Mouse (Mus musculus) midbrain, embryonic 13.5 days (tissue): ENCODE data around the gene Txlna. TPM values are rescaled to one million over a fixed set of nuclear protein-coding genes. Genes with fewer than 3 reads are reported as not detected.

ENCODE experiments used
- ATAC-seq: fragments of 200-750 bp; cut with Nextera tagmentation; 2 replicates; pipeline ENCODE4 v1.8.0; 2017; ENCODE audit warnings: mild to moderate bottlenecking, moderate TSS enrichment, moderate library complexity
- H3K27ac ChIP-seq: fragments of 300-500 bp; sonication (generic); 2 replicates; pipeline ENCODE4 v1.5.1; 2015; ENCODE audit warnings: inconsistent platforms, mild to moderate bottlenecking, moderate library complexity
- H3K27me3 ChIP-seq: fragments of 300-500 bp; sonication (generic); 2 replicates; pipeline ENCODE4 v1.6.1; 2015; ENCODE audit warnings: mild to moderate bottlenecking, inconsistent platforms
- H3K36me3 ChIP-seq: fragments of 300-500 bp; sonication (generic); 2 replicates; pipeline ENCODE4 v1.6.1; 2015; ENCODE audit warnings: mild to moderate bottlenecking, inconsistent platforms
- H3K4me1 ChIP-seq: fragments of 300-500 bp; sonication (generic); replicated peaks from 2 replicates; pipeline ENCODE4 v1.6.1; 2015; ENCODE audit warnings: inconsistent platforms
- H3K4me2 ChIP-seq: fragments of 300-500 bp; sonication (generic); replicated peaks from 2 replicates; pipeline ENCODE4 v1.6.1; 2015; ENCODE audit warnings: moderate library complexity, mild to moderate bottlenecking, inconsistent platforms
- H3K4me3 ChIP-seq: fragments of 300-500 bp; sonication (generic); replicated peaks from 2 replicates; pipeline ENCODE4 v1.5.1; 2015; ENCODE audit warnings: mild to moderate bottlenecking, inconsistent platforms
- H3K9ac ChIP-seq: fragments of 300-500 bp; sonication (generic); replicated peaks from 2 replicates; pipeline ENCODE4 v1.6.1; 2015; ENCODE audit warnings: mild to moderate bottlenecking, inconsistent platforms
- H3K9me3 ChIP-seq: fragments of 300-500 bp; sonication (generic); 2 replicates; pipeline ENCODE4 v1.6.1; 2016; ENCODE audit warnings: mild to moderate bottlenecking, inconsistent platforms
- WGBS: fragments of 180-500 bp; shearing (Covaris S2); methylation state at CpG from one replicate; pipeline ENCODE4 v1.1.7; 2015; 5-methylcytosine and 5-hydroxymethylcytosine counted together
- polyA plus RNA-seq: library from polyadenylated mRNA; unstranded; fragments of >200 nt; fragmentation: Nextera tagmentation; extraction: Ambion mirVana; gene quantifications from 2 replicates; pipeline ENCODE4 v1.2.1, GENCODE M21; 2015

Txlna gene
- polyA plus RNA-seq, 1 experiment from 2014 or later = 66.3 TPM

DNA sequence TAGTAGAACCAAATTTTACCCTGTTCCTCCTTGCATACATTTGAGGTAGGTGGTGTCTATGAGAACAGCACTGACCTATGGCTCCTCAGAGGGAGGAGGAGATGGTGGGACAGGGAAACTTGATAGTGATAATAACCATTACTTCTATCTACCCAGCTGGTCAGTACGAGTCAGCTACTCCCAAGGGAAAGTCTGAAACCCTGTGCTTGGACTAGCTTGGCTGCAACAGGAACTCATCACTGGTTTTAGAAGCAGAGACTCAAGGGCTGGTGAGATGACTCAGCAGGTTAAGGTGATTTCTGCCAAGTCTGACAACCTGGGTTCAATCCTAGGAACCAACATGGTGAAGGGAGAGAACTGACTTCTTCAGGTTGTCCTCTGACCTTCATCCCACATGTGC is 7.8 kb upstream of the Txlna start:
- peaks cover 86% of the 10 kb centered on the region for H3K36me3 ChIP-seq
- no peaks in the 10 kb centered on the region for H3K9me3 ChIP-seq
- no peaks in the 10 kb centered on the region for H3K4me1 ChIP-seq
- ATAC-seq = no peak
- H3K27ac ChIP-seq = no peak overlapping the region
- no peak overlapping the region for H3K4me3 ChIP-seq
- WGBS = 79% methylated on average over 1 of the region's 1 CpGs
- H3K9ac ChIP-seq = no peak overlapping the region
- H3K27me3 ChIP-seq = no peaks in the 10 kb centered on the region
- H3K4me2 ChIP-seq = no peak overlapping the region

DNA sequence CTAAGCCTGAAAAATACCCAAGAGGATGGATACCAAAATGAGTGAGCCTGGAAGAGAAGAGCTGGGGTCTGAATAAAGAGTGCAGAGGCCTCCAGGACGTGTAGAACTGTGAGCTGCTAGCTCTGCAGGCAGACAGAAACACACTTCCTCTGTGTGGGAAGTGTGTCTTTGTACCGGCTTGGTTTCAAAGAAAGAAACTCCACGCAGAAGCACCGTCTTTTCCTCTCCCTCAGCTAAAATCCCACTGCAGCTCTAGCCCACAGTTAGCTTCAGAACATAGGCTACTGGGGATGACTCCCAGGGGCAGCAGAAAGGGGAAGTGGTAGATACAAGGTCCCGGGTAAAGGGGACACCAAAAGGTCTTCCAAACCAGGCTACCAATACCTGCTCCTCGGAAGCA is 4.3 kb upstream of the Txlna start:
- H3K4me3 ChIP-seq = no peak overlapping the region
- H3K27ac ChIP-seq = no peak overlapping the region
- H3K4me1 ChIP-seq = peaks cover 6% of the 10 kb centered on the region
- H3K9ac ChIP-seq = no peak overlapping the region
- H3K9me3 ChIP-seq = no peaks in the 10 kb centered on the region
- 90% methylated on average over 6 of the region's 6 CpGs for WGBS
- no peaks in the 10 kb centered on the region for H3K27me3 ChIP-seq
- ATAC-seq = no peak
- H3K4me2 ChIP-seq = no peak overlapping the region
- peaks cover 57% of the 10 kb centered on the region for H3K36me3 ChIP-seq

GRCm38 (mm10) chr4:129641756-129642155 is 891 bp upstream of the Txlna start:
- Histone ChIP-seq H3K4me3 (no peak overlapping the region), H3K4me2 (0 out of 2 replicates have a peak overlapping the region, but pooled peaks have one; percentile 9), H3K4me1 (peaks cover 33% of the 10 kb centered on the region), H3K9me3 (no peaks in the 10 kb centered on the region), H3K27ac (no peak overlapping the region), H3K9ac (no peak overlapping the region), H3K36me3 (peaks cover 48% of the 10 kb centered on the region), H3K27me3 (no peaks in the 10 kb centered on the region)
- no peak for ATAC-seq
- WGBS = 61% methylated on average over 5 of the region's 5 CpGs

DNA sequence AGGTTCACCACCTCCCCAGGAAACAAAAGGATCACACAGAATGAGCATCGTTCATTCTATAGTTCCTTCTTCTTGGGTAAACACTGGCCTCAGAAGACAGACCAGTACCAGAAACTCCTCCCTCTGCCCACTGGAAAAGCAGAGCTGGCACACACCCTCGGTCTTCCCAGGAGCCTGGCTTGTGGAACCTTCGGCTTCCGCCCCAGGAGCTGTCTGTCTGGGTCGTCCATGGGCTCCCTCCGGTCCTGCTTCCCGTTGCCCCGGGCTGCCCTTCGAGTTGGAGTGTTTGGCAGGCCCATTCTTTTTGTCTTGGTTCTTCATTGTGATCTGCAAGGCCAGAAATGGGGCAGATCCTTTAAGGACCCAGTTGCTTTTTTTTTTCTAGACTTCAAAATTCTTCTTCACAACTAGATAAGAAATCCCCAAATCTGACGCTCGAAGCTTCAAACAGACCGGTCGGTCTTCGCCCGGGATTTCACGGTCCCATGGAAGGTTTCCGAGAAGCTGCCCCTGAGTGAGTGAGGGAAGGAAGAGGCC is 696 bp downstream of the Txlna start:
- 6% methylated on average over 17 of the region's 17 CpGs for WGBS
- no peak; the same call in 1 of the 2 replicates for ATAC-seq

DNA sequence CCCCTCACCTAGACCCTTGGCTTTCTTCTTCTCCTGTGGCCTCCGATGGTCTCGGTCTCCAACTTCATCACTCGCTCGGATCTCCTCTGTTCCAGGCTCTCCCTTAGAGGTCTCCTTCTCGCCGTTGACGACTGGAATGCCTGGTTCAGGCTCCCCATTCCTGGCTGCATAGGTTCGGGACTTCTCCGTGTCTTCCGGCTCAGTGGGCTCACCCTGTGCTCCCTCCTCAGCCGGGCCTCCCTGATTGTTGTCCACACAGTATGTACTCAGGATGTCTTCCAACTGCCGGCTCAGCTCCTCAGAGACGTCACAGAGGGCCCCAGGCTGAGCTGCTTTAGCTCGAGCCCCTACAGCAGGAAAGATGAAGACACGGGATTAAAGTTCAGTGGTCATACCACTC is 1.6 kb downstream of the Txlna start:
- H3K27me3 ChIP-seq = no peaks in the 10 kb centered on the region
- peak overlapping the region; percentile 60 for H3K4me3 ChIP-seq
- peak overlapping the region; percentile 73; the same call in 1 of the 2 replicates for H3K9ac ChIP-seq
- peaks cover 33% of the 10 kb centered on the region for H3K4me1 ChIP-seq
- H3K27ac ChIP-seq = no peak overlapping the region
- peaks cover 51% of the 10 kb centered on the region for H3K36me3 ChIP-seq
- peak overlapping the region; percentile 89 for H3K4me2 ChIP-seq
- no peaks in the 10 kb centered on the region for H3K9me3 ChIP-seq
- 89% methylated on average over 15 of the region's 15 CpGs for WGBS
- no peak for ATAC-seq

More for the DNA sequence above, 696 bp downstream of the Txlna start:
- Histone ChIP-seq H3K36me3 (peaks cover 49% of the 10 kb centered on the region), H3K4me3 (peak overlapping the region; percentile 60), H3K9ac (peak overlapping the region; percentile 73), H3K4me2 (peak overlapping the region; percentile 89), H3K27ac (peak overlapping the region; percentile 93), H3K9me3 (no peaks in the 10 kb centered on the region), H3K27me3 (no peaks in the 10 kb centered on the region), H3K4me1 (peaks cover 33% of the 10 kb centered on the region)

DNA sequence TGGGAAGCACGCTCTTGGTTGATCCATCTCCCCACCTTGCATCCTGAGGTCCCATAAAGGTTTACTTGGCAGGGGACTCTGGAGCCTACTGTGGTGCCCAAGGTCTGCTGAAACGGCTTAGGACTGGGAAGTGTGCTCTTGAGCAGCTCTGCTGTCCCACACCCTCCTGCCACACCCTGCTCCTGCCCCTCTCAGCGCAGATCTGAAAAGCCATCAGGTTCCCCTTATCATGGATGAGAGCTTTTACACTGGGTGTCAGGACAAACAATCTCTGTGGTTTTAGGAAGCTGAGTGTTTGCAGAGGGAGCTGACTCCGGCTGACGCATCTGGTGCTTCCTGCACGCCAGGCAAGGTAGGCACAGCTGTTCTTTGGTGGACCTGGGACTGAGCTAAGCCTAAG is 7.0 kb downstream of the Txlna start:
- ATAC-seq = no peak
- Histone ChIP-seq H3K36me3 (peaks cover 97% of the 10 kb centered on the region), H3K27ac (no peak overlapping the region), H3K4me1 (peaks cover 24% of the 10 kb centered on the region), H3K9ac (no peak overlapping the region), H3K4me3 (no peak overlapping the region), H3K9me3 (no peaks in the 10 kb centered on the region), H3K27me3 (no peaks in the 10 kb centered on the region), H3K4me2 (no peak overlapping the region)
- WGBS = 96% methylated on average over 6 of the region's 6 CpGs

GRCm38 (mm10) chr4:129631867-129632266 is 9.0 kb downstream of the Txlna start:
- WGBS = 91% methylated on average over 12 of the region's 12 CpGs
- Histone ChIP-seq H3K9me3 (no peaks in the 10 kb centered on the region), H3K4me3 (no peak overlapping the region), H3K36me3 (peaks cover 99% of the 10 kb centered on the region), H3K9ac (no peak overlapping the region), H3K4me1 (peaks cover 11% of the 10 kb centered on the region; the same call in 1 of the 2 replicates), H3K4me2 (no peak overlapping the region), H3K27me3 (no peaks in the 10 kb centered on the region), H3K27ac (no peak overlapping the region)
- no peak for ATAC-seq

- ATAC-seq = no peak
- Histone ChIP-seq H3K9me3 (no peaks in the 10 kb centered on the region), H3K4me1 (peaks cover 13% of the 10 kb centered on the region; the same call in 1 of the 2 replicates), H3K4me2 (no peak overlapping the region), H3K27ac (no peak overlapping the region), H3K36me3 (peaks cover 99% of the 10 kb centered on the region), H3K4me3 (no peak overlapping the region), H3K9ac (no peak overlapping the region), H3K27me3 (no peaks in the 10 kb centered on the region)
- 81% methylated on average over 4 of the region's 4 CpGs for WGBS
These were observed 9.9 kb downstream of the Txlna start for GRCm38 (mm10) chr4:129630944-129631343.

- Histone ChIP-seq H3K4me2 (no peak overlapping the region), H3K9ac (0 out of 2 replicates have a peak overlapping the region, but pooled peaks have one; percentile 28), H3K4me3 (no peak overlapping the region), H3K9me3 (no peaks in the 10 kb centered on the region), H3K27ac (no peak overlapping the region), H3K36me3 (peaks cover 60% of the 10 kb centered on the region), H3K4me1 (peaks cover 49% of the 10 kb centered on the region), H3K27me3 (no peaks in the 10 kb centered on the region)
- ATAC-seq = no peak
- WGBS = 83% methylated on average over 6 of the region's 6 CpGs
These were observed 14.8 kb downstream of the Txlna start for GRCm38 (mm10) chr4:129626035-129626434.

GRCm38 (mm10) chr4:129625496-129625895 is 15.4 kb downstream of the Txlna start:
- Histone ChIP-seq H3K4me1 (peaks cover 49% of the 10 kb centered on the region), H3K4me2 (peak overlapping the region; percentile 73), H3K9me3 (no peaks in the 10 kb centered on the region), H3K27me3 (no peaks in the 10 kb centered on the region), H3K36me3 (peaks cover 60% of the 10 kb centered on the region), H3K4me3 (peak overlapping the region; percentile 58; the same call in 1 of the 2 replicates), H3K27ac (peak overlapping the region; percentile 93), H3K9ac (peak overlapping the region; percentile 74; the same call in 1 of the 2 replicates)
- WGBS = 46% methylated on average over 4 of the region's 4 CpGs
- no peak for ATAC-seq

GRCm38 (mm10) chr4:129625029-129625370 is 15.9 kb downstream of the Txlna start:
- H3K36me3 ChIP-seq = peaks cover 57% of the 10 kb centered on the region

DNA sequence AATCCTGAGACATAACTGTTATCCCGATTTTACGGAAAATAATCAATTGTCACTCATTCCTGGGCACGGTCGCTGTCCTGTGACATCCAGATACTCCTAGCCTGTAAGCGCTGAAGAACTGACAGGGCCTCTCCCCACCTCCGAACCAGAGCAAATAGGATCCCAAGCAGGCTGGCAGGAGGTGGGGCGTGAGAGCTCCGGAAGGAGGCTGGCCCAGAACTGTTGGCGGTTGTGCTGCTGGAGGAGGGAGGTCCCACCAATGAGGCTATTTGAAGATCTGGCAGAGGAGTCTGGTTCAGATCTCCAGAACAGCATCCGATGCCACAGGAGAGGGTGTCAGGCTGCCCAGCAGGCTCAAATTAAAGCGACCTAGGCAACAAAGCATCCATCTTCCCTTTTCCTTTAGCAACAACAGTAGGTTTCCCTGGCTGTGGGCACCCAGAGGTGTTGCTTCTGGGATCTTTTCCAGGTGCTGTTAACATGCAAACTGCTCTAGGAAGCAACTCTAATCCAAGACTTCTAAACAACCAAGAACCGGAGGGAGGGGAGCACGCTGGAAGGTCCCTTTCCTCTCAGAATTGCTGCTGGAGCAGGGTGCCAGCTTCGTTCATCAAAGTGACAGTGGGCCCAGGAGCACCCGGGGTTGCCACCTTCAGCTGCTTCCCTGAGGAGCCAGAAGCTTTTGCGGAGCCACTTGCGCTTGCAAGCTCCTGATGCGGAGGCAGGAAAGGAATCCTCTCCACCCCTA is 16.4 kb downstream of the Txlna start:
- Histone ChIP-seq H3K4me3 (peak overlapping the region; percentile 58), H3K9ac (peak overlapping the region; percentile 74), H3K36me3 (peaks cover 51% of the 10 kb centered on the region), H3K27me3 (no peaks in the 10 kb centered on the region), H3K4me1 (peaks cover 51% of the 10 kb centered on the region), H3K4me2 (peak overlapping the region; percentile 73), H3K27ac (peak overlapping the region; percentile 93), H3K9me3 (no peaks in the 10 kb centered on the region)
- WGBS = under 1% methylated on average over 18 of the region's 18 CpGs
- ATAC-seq = peak; percentile 92

More at GRCm38 (mm10) chr4:129625029-129625370, 15.9 kb downstream of the Txlna start:
- peak; percentile 28 for ATAC-seq
- Histone ChIP-seq H3K27ac (peak overlapping the region; percentile 93), H3K4me2 (peak overlapping the region; percentile 73), H3K4me1 (peaks cover 51% of the 10 kb centered on the region), H3K27me3 (no peaks in the 10 kb centered on the region), H3K9me3 (no peaks in the 10 kb centered on the region), H3K9ac (peak overlapping the region; percentile 74), H3K4me3 (peak overlapping the region; percentile 58)
- WGBS = 0% methylated on average over 6 of the region's 6 CpGs
